Mouse (Mus musculus): ENCODE results near the gene Fbxw11. TPM values are rescaled to one million over a fixed set of nuclear protein-coding genes. Genes with fewer than 3 reads are reported as not detected.

Gene Fbxw11
- polyA plus RNA-seq, 1 experiment from 2014 or later: 111 TPM

GRCm38 (mm10) chr11:32786201-32786600 is 143.7 kb downstream of the Fbxw11 start:
- H3K4me2 ChIP-seq (replicated peaks): no peak overlapping the region
- no peak for ATAC-seq (ENCODE audit: low FRiP score)
- peaks cover 3% of the 10 kb centered on the region; the same call in 1 of the 2 replicates for H3K4me1 ChIP-seq
- no peaks in the 10 kb centered on the region for H3K9me3 ChIP-seq (replicated peaks)
- H3K4me3 ChIP-seq: no peak overlapping the region
- no peaks in the 10 kb centered on the region for H3K36me3 ChIP-seq
- no peak overlapping the region for H3K27ac ChIP-seq
- no peak overlapping the region for H3K9ac ChIP-seq
- WGBS: 91% methylated on average over 5 of the region's 5 CpGs
- no peaks in the 10 kb centered on the region for H3K27me3 ChIP-seq

GRCm38 (mm10) chr11:32794759-32795445 is 152.4 kb downstream of the Fbxw11 start:
- Histone ChIP-seq H3K27me3 (no peaks in the 10 kb centered on the region), H3K4me2 (replicated peaks) (no peak overlapping the region), H3K4me3 (no peak overlapping the region), H3K36me3 (no peaks in the 10 kb centered on the region), H3K9me3 (replicated peaks) (no peaks in the 10 kb centered on the region), H3K27ac (no peak overlapping the region), H3K4me1 (no peaks in the 10 kb centered on the region), H3K9ac (no peak overlapping the region)
- 79% methylated on average over 10 of the region's 10 CpGs for WGBS
- ATAC-seq (ENCODE audit: low FRiP score): no peak

Other genes starting within 250 kb of the Fbxw11 start
- gene Ubtd2, start 187.4 kb upstream of the Fbxw11 start, polyA plus RNA-seq (2016; fragmentation: Nextera tagmentation; extraction: Ambion mirVana): 64.4 and 71.9 TPM in 2 replicates
- gene Efcab9, start 110.6 kb upstream of the Fbxw11 start, polyA plus RNA-seq (2016; fragmentation: Nextera tagmentation; extraction: Ambion mirVana): not detected in 2 replicates
- gene Stk10, start 109.4 kb upstream of the Fbxw11 start, polyA plus RNA-seq (2016; fragmentation: Nextera tagmentation; extraction: Ambion mirVana): 2.5 and 3.3 TPM in 2 replicates
- gene Smim23, start 181.9 kb downstream of the Fbxw11 start, polyA plus RNA-seq (2016; fragmentation: Nextera tagmentation; extraction: Ambion mirVana): not detected in 2 replicates

Measured in hindbrain, embryonic 12.5 days (tissue).